Mouse (Mus musculus) cerebellum, postnatal 14 days (tissue): ENCODE data around the gene Trp53.

Experiments
- DNase-seq, 2 experiments: peaks; one replicate each; pipeline ENCODE4 v3.0.0; 2021; ENCODE audit warnings: mixed read lengths in 2 of 2

Gene Trp53

GRCm38 (mm10) chr11:69632284-69633089 is 52.3 kb downstream of the Trp53 start, which contains the start of gene Fxr2:
Gene Fxr2, plus strand, starts transcription at chr11:69632990.
- DNase-seq: peak; percentile 100

DNA sequence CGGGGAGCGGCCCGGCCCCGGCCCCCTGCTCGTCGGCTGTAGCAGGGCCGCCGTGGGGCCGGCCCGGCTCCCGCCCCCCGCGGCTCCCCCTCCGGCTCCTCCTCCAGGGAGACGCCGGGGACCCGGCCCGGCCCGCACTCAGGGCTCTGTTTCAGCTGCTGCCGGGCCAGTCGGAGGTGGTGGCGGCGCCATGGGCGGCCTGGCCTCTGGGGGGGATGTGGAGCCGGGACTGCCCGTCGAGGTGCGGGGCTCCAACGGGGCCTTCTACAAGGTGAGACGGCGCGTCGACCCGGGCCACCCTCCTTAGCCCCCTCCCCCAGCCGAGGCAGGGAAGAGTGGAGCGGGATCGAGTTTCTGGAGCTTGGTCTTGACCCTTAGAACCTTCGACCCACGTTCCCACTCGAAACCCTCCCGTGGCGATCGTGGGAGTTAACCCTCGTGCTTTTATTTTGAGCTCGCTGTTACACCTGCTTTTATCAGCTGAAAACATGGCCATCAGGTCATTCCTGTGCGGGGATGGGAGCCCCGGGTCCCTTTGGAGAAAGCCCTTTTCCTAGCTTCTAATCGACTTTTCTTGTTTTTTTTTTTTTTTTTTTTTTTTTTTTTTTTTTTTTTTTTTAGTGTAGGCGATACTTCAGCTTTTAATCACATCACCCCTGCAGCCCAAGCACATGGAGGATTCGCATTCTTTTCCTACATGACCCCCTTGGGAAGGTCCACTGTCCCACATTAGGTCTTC is 53.1 kb downstream of the Trp53 start:
- DNase-seq: no peak

- no peak for DNase-seq
These were observed 55.3 kb downstream of the Trp53 start for GRCm38 (mm10) chr11:69635471-69635870.
